Mouse (Mus musculus): ENCODE results near the gene Hoxd13.

The Hoxd13 gene

DNA sequence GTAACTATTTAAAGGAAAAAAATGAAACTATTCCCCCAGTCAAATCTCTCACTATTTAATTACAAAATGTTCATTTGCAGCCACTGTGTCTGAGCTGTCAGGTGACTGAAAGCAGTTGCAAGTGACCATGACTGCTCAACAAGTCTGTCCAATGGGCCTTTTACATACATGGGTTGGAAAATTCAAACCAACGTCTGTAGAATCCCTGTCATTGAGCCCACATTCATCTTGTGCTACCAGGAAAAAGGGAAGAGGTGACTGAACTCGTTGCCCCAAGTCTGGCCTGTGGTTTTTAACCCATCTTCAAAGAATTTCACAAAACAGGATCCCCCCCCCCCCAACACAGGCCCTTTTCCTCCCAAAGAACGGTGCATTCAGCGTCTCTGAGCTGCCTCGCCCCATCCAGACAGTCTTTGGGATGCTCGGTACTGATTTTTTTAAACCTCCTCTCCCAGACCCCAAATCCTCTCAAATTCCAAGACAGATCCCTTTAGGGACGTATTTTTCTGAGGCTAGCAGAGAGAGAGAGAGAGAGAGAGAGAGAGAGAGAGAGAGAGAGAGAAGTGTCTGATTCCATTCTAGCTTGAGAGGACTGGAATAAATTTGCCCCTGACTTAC lies 27.8 kb downstream of the Hoxd13 start:
- no peak for DNase-seq

DNA sequence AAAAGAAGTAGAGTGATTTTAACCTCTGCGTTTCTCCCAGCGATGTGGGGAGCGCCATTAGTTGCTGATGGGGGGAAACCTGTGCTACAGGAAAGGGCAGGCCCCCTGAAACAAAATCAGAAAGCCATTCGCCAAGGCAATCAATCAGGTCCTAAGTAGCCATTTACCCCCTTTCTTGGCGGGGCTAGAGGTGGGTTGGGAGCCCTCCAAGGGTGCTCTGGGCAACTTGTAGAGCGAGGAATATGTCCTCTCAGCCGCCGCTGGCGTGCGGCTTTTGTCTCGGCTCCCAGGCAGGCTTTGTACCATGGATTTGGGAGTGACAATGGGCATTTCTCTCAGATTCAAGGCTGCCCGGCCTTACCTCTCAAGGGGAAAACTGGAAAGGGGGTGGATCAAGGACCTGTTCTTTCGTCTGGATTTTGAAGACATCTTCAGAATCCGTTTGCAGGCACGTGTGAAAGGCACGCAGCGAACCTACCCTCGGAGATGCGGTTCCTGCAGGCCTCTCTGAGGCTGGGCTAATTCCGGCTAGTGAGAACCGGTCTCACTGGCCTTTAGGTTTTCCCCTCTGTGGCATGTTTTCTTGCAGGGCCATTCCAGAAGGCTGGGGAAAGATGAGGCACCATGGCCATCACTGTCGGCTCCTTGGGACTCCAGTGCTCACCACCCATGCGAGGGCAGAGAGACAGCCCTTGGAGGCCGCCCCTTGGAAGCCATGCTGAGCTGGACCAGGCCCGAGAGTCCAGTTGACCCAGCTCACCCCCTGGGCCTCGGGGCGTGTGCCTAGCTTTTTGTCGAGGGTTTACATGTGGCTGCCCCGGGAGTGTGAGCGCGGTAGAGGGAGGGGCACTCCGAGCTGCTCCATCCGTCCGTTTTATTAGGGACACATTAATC lies 28.6 kb downstream of the Hoxd13 start:
- DNase-seq, result no peak

DNA sequence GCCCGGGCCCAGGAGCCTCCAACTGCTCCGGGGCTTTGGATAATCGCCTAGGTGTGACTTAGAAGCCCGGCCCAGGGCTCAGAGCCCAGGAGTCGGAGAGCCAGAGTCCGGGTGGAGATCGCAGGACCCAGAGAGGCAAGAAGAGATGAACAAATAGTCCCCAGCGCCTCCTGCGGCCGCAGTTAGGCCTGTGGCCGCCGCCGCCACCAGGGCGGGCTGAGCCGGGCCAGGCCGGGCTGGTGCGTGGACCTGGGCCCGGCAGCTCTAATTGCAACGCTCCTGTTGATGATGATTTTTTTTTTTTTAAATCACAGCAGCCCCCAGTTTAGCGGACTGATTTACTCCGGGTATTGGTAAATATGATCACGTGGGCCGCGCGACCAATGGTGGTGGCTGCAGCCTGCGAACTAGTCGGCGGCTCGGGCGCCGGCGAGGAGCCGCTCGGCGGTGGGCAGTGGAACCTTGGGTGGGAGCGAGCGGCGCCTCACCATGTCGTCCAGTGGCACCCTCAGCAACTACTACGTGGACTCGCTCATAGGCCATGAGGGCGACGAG lies 29.5 kb downstream of the Hoxd13 start, which contains the start of gene Hoxd9:
Gene Hoxd9, plus strand, starts transcription at position 161 of the 555 bp plus-strand sequence.
- no peak for DNase-seq

DNA sequence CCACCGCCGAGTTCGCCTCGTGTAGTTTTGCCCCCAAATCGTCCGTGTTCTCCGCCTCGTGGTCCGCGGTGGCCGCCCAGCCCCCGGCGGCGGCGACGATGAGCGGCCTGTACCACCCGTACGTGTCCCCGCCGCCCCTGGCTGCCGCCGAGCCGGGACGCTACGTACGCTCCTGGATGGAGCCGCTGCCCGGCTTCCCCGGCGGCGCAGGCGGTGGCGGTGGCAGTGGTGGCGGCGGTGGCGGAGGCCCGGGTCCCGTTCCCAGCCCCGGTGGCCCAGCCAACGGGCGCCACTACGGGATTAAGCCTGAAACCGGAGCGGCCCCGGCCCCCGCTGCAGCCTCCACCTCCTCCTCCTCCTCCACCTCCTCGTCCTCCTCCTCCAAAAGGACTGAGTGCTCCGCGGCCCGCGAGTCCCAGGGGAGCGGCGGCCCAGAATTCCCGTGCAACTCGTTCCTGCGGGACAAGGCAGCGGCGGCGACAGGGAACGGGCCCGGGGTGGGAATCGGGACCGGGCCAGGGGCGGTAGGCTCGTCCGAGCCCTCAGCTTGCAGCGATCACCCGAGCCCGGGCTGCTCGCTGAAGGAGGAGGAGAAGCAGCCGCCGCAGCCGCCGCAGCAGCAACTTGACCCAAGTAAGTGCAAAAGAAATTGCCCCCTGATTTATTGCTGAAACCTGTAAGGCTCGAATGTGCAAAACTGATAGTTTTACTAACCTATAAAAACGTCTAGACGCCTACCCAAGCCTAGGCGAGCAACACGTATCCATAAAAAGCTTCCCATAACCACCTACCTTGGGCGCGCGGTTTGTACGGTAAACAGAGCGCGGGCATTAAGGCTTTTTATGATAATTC lies 30.3 kb downstream of the Hoxd13 start:
- no peak for DNase-seq

DNA sequence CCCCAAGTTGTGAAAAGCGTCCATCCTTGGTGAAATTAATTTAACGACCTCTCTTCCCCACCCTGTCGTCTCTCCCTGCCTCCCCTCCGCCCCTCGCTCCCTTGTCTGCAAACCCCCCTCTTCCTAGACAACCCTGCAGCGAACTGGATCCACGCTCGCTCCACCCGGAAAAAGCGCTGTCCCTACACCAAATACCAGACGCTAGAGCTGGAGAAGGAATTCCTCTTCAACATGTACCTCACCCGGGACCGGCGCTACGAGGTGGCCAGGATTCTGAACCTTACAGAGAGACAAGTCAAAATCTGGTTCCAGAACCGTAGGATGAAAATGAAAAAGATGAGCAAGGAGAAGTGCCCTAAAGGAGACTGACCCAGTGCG lies 30.9 kb downstream of the Hoxd13 start:
- no peak for DNase-seq

DNA sequence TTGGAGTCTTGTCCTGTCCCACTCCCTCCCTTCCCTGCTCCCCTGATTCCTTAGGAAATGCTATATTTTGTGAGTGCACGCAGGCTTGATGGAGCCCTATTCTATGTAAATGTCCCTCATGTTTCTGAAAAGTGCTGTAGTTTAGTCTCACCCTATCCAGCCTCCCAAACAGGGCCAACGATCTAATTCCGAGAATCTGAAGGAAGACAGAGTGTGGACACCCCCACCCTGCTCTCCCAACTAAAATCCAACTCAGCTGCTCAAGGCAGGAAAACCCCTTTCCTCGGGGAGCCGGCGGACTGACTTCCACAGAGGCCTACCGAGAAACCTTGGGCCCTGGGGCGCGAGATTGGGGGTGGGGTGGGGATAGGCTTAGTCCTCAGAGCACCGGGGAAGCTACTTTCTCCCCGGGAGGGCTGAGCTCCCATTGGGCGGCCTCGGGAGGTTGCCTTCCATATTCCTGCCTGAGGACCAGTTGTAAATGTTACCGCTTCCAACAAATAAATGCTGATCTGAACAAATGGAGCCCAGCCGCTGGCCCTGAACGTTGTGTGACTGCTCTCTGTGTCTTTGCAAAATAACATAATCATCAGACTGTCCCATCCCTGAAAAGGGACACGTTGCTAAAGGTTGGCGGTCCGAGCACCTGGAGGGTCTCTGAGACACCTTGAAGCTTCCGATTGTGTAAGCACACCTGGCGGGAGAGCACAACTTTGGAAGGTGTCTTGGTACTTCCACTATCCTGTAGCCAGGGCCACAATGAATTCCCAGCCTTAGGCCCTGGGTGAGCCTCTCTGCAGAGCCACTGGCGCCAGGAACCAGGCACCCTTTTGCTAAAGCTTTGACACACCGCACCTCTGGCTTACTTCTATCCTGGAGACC lies 31.8 kb downstream of the Hoxd13 start:
- DNase-seq, result no peak

DNA sequence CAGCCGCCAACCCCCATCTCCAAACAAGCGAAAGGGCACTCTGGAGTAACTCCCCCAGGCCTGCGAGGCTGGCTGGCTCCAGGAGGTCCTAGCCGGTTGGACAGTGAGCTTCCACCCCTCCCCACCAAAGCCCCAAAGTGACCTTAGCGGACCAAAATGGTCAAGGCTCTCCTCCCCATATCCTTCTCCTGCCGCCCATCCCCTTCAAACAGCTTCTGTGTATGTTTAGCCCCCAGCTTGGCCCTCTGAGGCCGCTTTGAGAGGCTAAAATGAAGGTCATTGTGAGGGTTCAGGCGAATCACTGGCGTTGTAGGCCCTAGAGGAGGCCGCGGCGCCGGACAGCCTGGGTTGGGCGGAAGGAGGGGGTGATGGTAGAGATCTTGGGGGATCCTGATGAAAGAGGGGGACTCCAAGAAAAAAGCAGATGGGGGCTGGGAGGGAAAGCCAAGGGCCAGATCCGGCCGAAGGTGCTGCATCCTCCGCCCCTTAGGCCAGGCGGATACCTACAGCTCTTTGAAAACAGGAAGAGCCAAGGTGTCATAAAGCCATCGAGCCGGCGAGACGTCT lies 32.5 kb downstream of the Hoxd13 start:
- DNase-seq, result no peak

DNA sequence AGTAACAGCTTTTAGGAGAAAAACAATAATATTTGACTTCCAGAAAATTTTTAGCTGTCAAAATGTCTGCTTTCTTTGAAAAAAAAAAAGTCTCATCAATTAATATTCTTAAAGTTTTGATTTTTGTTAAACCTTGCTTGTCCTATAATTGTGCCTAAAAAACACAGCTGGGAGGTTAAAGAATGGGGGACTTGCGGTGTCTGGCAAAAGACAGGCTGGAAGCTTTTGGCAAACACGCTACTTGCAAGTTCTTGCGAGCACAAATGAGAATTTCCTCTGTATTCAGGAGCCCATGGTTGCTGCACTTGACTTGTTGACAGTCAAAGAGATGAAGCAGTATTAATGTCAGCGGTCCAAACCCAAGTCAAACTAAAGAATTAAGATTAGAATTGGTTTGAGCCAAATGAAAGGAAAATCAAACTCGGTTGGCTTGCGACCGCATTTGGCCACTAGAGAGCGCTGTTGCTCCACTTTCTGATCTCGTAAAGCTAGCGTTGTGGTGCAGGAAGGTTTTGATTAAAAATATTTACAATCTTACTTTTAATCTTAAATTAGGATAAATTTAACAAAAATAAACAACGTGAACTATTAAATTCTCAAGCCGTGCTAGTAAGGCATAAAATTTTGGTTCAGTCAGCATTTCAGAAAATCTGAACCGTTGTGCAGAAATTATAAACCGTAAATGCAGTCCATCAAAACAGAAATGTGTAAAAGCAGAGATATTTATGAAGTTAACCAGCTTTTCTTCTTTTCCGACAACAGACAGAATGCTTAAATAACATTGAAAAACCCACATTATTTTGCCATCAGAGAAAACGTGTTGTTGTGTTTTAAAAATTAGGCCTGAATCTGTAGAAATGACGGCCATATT lies 34.1 kb downstream of the Hoxd13 start:
- peak; percentile 86 for DNase-seq

DNA sequence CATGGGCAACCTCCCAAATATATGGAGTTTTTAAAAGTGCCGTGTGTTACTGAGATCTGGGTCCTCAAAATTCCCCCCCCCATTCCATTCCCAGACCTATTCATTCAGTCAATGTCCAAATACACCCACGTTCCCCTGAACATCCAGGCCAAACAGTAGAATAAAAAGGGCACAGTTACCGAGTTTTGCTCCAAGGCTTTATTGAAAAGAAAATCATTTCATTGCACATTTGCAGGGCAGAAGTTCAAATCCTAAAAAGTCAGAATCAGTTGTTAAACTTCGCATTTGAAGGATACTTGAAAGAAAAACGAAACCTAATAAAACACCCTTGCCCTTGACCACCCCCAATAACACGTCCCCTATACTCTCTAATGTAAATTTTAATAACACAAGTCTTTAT lies 34.7 kb downstream of the Hoxd13 start:
- no peak for DNase-seq

DNA sequence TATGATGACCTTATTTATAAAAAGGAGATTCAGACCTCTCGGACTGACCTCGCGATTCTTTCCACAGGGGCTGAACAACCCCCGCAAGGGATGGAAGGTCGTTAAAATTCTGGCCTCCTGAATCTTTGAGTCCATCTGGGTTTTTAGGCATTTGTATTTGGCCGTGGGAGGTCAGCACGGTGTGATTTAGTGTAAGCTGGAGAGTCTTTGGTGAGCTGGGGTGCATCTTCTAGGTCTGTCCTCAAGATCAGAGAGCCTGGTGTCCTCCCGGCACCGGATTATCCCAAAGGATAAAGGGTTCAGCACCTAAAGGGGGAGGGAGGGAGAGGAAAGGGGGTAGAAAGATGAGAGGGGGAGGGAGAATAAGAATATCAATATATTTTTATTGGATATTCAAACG lies 35.2 kb downstream of the Hoxd13 start:
- DNase-seq, result no peak

DNA sequence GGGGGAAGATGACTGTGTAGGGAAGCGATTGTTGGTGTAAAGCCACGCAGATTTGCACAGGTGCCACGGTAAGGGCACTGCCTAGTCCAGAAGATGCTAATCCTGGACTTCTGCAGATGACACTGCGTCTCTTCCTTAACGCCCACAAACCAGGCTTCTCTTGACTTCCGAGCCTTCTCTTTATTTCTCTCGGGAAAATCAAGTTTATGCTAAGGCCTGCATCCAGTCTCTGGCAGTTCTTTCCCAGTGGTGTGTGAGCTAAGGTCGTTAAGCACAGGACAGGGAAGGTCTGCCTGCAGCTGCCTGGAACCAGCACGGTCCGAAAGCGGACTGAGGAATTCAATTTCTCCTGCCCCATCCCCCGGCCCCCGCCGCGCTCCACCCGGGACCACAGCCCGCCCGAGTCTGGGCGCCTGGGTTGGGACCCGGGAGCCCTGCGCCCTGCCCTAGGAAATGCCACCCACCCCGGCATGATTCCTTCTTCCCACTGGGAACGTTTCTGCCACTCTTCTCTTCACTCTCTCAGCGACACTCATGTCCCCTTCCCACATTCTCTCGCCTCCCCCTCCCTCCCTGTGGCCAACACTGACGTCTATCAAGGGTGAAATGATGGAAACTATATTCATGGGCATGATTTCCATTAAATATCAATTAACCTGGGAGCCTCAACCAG lies 35.7 kb downstream of the Hoxd13 start:
- DNase-seq, result no peak

DNA sequence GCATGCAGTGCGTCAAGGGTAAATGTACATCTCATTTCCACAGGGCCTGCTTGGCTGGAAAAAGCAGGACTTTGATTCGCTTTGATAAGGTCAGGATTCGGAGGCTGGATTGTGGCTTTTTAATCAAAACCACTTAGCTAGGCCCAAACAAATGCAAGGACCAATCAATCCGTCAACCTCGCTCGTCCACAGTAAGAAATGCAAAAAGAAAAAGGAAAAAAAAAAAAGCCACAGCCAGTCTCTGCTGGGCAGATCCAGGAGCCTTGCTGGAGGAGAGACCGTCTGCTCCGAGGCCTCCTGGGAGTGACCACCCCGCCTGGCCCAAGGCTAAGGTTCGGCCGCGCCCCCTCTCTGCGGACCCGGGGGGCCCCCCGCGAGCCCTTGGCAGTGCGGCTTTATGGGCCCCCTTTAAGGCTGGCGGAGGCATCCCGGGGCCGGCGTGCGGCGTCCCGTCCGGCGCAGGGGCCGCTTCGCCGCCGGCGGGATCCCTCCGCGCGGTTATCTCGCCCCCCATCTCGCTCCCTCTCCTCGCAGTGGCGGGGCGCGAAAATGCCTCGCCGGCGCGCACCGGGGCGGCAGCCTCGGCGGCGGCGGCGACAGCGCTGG lies 36.4 kb downstream of the Hoxd13 start, which contains the start of gene Hoxd8:
Gene Hoxd8, plus strand, starts transcription at position 223 of the 606 bp plus-strand sequence.
- DNase-seq, result no peak

DNA sequence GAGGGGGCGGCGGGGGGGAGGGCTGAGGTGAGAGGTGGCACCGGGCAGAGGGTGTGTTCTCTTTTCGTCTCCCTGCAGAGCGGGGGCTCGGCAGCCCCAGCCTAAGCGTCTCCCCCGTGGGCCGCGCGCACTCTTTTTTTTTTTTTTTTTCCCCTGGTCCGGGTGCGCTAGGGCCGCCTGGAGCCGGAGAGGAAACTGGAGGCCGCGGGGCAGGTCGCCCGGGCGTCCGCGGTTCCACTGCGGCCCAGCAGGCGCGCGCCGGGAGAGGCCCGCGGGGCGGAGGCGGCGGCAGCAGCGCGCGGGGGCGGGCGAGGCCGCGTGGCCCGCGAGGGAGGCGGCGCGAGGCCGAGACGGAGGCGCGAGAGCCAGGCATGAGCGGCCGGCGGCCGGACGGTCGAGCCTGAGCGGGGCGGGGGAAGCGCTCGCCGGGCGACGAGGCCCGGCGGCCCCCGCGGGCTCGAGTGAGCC lies 36.9 kb downstream of the Hoxd13 start:
- no peak for DNase-seq

DNA sequence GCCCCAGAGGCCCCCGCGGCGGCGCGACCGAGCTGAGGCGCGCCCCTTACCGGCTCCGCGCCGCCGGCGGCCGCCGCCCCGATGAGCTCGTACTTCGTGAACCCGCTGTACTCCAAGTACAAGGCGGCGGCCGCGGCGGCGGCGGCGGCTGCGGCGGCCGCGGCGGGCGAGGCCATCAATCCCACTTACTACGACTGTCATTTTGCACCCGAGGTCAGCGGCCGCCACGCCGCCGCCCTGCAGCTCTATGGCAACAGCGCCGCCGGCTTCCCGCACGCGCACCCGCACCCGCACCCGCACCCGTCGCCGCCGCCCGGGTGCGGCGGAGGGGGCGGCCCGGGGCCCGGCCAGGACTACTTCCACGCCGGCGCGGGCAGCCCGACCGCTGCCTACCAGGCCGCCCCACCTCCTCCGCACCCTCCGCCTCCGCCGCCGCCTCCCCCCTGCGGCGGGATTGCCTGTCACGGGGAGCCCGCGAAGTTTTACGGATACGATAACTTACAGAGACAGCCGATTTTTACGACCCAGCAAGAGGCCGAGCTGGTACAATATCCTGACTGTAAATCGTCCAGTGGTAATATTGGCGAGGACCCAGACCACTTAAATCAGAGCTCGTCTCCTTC lies 37.5 kb downstream of the Hoxd13 start:
- DNase-seq, result no peak

DNA sequence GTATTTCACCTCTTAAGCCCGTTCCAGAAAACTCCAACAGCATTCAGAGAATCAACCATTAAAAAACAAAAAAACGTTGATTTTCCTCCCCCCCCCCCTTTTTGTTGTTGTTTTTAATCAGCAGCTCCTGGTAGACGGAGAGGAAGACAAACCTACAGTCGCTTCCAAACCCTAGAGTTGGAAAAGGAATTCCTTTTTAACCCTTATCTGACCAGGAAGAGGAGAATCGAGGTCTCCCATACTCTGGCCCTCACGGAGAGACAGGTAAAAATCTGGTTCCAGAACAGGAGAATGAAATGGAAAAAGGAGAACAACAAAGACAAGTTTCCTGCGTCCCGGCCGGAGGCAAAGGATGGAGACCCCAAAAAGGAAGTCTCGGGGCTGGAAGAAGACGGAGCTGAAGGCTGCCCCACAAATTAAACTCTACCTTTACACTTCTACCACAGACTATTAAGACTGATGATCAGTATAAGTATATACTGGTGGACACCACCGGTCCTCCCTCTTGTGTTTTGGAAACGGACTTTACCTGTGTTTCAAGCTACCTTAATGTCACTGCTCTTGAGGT lies 38.4 kb downstream of the Hoxd13 start:
- no peak for DNase-seq

DNA sequence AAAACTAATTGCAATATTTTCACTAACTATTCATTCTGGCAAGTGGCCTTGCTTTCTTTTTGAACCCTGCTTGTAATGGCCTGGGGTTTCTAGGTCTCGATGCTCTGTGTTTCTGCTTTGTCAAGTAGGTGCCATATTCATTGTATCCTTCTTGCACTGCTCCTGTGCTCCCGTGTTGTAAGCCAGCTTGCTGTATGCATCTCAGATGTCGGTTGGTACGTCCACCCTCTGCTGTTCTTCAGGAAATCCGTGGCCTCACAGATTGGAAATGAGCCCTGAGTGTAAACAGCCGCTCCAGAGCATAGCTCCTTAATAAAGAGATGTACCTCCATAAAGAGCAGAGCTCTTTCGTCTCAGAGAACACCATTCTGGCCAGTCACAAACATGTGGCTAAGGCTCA lies 39.5 kb downstream of the Hoxd13 start:
- DNase-seq, result no peak

DNA sequence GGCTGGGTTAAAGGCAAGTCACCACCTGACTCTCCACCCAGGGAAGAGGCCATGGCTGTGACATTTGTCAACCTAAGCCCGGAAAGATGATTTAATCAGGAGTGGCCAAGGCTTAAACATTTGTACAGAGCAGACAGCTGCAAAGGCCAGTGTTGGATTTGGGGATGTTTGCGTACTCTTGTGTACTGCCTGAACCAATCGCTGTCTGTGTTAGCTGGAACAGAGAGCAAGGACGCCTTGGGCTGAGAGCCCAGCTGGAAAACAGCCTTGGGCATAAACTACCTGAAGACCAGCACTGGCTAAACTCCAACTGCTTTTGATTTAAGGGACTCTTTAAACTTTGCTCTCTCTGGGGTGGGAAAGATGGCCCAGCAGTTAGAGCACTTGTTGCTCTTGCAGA lies 40.6 kb downstream of the Hoxd13 start:
- no peak for DNase-seq

Data from lung, postnatal 14 days (tissue).